Mouse (Mus musculus): ENCODE results near the gene Mmp14.
A peak's percentile ranks its signal among the peaks of the same experiment; 100 is the strongest.

Gene Mmp14

DNA sequence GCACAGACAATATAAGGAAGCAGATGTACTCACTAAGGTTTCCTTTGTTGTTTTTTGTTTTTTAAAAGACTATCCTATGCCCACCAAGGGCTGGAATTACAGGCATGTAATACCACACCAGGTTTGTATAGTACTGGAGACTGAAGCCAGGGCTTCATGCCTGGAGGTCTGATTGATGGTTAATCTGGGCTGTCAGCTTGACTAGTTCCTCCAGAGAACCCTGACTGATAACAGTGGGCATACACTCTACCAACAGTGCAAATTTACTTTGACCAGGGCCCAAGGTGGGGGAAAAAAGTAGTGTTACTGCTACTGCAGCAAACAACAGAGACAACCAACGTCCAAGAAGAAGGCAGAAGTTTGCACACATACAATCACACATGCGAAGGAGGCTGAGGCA is 40.1 kb downstream of the Mmp14 start:
- no peak for DNase-seq (ENCODE audit: extremely low read depth, insufficient read length, low spot score)

- no peak for DNase-seq (ENCODE audit: extremely low read depth, insufficient read length, low spot score)
Measured at GRCm38 (mm10) chr14:54472671-54473070, 41.3 kb downstream of the Mmp14 start.

DNA sequence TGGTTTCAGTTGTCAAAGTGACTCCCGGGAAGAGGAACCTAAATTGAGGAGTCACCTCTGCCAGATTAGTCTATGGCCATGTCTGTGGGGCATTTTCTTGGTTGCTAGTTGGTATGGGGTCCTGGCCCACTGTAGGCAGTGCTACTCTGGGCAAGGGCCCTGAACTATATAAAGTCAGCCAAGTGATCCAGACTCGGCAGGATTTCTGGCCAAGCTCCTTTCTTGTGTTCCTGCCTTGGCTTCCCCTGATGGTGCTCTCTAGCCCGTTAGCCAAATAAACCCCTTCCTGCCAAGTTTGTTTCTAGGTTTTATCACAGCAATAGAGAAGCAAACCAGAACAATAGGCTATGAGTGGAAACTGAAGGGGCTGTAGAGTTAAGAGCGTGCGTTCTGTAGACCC is 43.3 kb downstream of the Mmp14 start:
- DNase-seq (ENCODE audit: extremely low read depth, insufficient read length, low spot score) = no peak

GRCm38 (mm10) chr14:54475941-54476844 is 44.8 kb downstream of the Mmp14 start, which contains the start of gene Rem2:
Gene Rem2, plus strand, starts transcription at chr14:54476100.
- no peak for DNase-seq (ENCODE audit: extremely low read depth, insufficient read length, low spot score)

DNA sequence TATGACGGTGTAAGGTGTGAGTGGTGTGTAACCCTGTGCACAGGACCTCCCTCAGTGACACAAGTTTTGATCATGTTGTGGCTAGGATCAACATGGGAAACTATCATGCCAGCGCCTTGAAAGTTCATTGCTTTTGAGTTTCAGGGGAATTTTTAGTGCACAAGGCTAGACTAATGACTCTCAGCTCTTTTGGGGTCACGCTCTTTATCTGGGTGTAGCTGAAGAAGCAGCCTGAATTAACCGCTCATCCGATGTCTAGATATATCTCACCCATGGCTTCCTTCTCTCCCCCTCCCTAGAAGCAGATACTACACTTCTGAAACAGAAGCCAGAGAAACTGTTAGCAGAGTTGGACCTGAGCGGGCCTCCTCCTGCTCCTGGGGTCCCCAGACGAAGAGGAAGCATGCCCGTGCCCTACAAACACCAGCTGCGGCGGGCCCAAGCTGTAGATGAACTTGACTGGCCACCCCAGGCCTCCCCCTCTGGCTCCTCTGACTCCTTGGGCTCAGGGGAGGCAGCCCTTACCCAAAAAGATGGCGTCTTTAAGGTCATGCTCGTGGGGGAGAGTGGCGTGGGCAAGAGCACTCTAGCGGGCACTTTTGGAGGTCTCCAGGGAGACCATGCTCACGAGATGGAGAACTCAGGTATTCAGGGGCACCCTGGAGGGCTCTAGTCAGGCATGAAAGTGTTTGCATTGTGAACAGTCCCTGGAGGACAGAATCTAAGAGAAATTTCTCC is 45.9 kb downstream of the Mmp14 start:
- no peak for DNase-seq (ENCODE audit: extremely low read depth, insufficient read length, low spot score)

DNA sequence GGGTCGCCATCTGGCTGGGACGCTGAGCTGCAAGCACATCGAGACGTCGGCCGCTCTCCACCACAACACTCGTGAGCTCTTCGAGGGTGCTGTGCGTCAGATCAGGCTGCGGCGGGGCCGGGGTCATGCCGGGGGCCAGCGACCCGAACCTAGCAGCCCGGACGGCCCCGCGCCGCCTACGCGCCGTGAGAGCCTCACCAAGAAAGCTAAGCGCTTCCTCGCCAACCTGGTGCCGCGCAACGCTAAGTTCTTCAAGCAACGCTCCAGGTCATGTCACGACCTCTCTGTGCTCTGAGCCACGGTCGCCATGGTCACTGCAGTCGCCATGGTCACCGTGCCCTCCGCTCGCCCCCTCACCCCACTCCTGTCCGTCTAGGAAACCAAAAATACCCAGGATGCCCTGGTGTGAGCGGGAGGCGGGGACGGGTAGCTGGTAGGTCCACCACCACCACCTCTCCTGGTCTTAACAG is 48.1 kb downstream of the Mmp14 start:
- no peak for DNase-seq (ENCODE audit: extremely low read depth, insufficient read length, low spot score)

GRCm38 (mm10) chr14:54480673-54481072 is 49.3 kb downstream of the Mmp14 start:
- no peak for DNase-seq (ENCODE audit: extremely low read depth, insufficient read length, low spot score)

DNA sequence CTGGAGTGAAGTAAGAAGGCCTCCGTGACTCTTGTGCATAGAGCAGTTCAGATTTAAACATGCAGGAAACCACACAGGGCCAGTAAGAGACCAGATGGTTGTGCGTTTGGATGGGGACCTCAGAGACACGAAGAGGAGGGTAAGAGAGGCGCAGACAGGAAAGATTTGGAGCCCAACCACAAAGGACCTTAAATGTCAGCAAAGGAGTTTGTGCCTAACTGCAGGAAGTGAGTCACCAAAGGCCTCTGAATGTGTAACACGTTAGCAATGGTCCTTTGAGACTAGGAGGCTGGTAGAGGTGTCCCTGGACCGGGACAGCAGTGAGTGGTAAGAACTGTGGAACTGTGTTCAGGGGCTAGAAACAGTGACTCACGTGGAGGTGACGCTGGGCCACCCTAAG is 50.0 kb downstream of the Mmp14 start:
- DNase-seq (ENCODE audit: extremely low read depth, insufficient read length, low spot score) = peak; percentile 79

DNA sequence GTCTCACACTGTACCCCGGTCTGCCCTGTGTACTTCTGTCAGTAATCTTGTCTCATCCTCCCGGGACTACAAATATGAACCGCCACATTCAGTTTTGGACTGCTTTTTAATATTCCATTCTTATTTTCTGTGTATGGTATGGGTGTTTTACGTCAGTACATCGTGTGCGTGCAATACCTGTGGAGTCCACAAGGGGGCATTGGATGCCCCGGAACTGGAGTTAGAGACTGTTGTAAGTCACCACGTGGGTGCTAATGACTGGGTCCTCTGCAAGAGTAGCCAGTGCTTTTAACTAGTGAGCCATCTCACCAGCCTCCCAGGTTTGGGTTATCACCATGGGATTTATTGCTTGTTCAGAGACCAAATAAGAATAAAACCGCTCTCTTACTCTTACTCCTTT is 51.1 kb downstream of the Mmp14 start:
- DNase-seq (ENCODE audit: extremely low read depth, insufficient read length, low spot score) = no peak

GRCm38 (mm10) chr14:54485899-54486298 is 54.5 kb downstream of the Mmp14 start:
- no peak for DNase-seq (ENCODE audit: extremely low read depth, insufficient read length, low spot score)

GRCm38 (mm10) chr14:54487732-54488131 is 56.3 kb downstream of the Mmp14 start:
- no peak for DNase-seq (ENCODE audit: extremely low read depth, insufficient read length, low spot score)

DNA sequence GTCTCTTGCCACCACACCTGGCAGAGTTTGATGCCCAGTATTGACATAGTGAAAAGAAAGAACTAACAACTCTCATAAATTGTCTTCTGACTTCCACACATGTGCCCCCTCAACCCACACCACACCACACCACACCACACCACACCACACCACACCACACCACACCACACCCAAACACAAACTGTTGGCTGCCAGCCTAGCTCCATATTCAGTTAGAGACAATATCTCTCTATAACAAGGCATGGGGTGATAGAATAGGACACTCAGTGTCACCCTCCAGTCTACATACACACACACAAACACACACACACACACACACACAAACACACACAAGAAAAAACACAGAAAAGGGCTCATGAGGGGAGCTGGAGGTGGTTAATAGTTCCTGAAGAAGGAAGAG is 56.9 kb downstream of the Mmp14 start:
- no peak for DNase-seq (ENCODE audit: extremely low read depth, insufficient read length, low spot score)

- DNase-seq (ENCODE audit: extremely low read depth, insufficient read length, low spot score) = peak; percentile 54
Measured at GRCm38 (mm10) chr14:54492345-54493131, 61.1 kb downstream of the Mmp14 start.

GRCm38 (mm10) chr14:54493236-54493635 is 61.8 kb downstream of the Mmp14 start:
- DNase-seq (ENCODE audit: extremely low read depth, insufficient read length, low spot score) = no peak

- DNase-seq (ENCODE audit: extremely low read depth, insufficient read length, low spot score) = peak; percentile 39
Measured at GRCm38 (mm10) chr14:54494234-54494633, 62.8 kb downstream of the Mmp14 start.

Data from 3134 (cell line).